Mouse (Mus musculus): Measurements from ENCODE around the gene Cstf3.
A peak's percentile ranks its signal among the peaks of the same experiment; 100 is the strongest.
"Not testable (repeated sequence)": the region's sequence is repeated elsewhere in the genome, so short reads cannot be mapped to it uniquely, and the experiment has no call there.

The Cstf3 gene

GRCm38 (mm10) chr2:104590068-104590828 is at the start of gene Cstf3:
Gene Cstf3 (plus strand): TSS chr2:104590523.
- peak; percentile 99 to 100 for DNase-seq

- not testable (repeated sequence) for DNase-seq
These were observed 33.6 kb upstream of the Cstf3 start for GRCm38 (mm10) chr2:104556711-104557110.

DNA sequence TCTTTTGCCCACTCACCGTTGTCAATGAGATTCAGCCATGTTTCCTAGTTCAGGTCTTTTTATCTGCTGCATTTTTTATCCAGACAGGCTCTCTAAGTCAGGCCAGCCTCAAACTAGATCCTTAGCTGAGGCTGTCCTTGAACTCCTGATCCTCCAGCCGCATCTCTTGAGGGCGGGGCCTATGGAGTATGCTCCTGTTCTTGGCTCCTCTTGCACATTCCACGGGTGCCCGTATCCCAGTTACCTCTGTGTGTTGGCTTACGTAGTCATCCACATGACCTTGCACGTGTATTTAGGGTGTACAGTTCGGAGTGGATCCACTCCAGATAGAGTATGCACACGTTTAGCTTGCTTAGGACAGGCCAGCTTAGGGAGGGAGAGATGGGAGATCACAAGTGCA is 32.6 kb upstream of the Cstf3 start:
- DNase-seq, result no peak

GRCm38 (mm10) chr2:104558326-104558725 is 32.0 kb upstream of the Cstf3 start:
- DNase-seq, result no peak

GRCm38 (mm10) chr2:104558938-104559337 is 31.4 kb upstream of the Cstf3 start:
- DNase-seq, result no peak

DNA sequence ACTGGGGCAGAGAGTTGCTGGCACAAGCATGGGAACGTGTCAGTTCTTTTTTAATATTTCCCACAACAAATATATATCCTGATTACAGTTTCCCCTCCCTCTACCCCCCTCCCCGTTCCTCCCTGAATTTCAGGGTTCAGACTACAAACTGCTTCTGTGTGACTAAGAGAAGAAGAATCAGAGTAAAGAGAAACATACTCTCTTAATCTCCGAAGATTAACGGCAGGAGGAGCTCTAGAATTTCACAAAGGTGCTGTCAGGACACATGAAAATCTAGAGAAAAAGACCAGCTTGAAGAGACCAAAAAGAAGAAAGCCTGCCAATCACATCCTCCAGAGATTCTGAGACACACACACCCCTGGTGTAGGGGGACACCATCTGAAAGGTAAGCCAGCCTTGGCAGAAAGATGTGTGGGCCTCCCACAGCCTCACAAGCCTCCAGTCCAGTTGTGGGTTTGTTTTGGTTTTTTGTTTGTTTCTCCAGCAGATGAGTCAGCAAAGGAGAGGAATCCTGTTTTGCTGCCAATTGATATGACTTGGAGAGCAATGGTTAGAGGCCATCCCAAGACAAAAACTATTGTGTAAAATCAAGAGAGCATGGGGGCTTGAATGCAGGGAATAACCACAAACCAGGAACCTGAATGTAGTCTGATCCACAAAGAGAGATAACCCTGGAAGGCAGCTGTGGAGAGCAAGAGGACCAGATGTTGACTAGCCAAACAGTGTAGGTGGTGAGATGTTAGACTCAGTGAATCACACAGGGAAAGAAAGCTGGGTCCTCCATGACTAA is 30.5 kb upstream of the Cstf3 start:
- DNase-seq, result no peak

- DNase-seq, result no peak
These were observed 28.9 kb upstream of the Cstf3 start for GRCm38 (mm10) chr2:104561386-104561785.

GRCm38 (mm10) chr2:104561986-104562532 is 28.3 kb upstream of the Cstf3 start:
- DNase-seq, result no peak

- DNase-seq, result no peak
These were observed 18.3 kb upstream of the Cstf3 start for GRCm38 (mm10) chr2:104572066-104572465.

DNA sequence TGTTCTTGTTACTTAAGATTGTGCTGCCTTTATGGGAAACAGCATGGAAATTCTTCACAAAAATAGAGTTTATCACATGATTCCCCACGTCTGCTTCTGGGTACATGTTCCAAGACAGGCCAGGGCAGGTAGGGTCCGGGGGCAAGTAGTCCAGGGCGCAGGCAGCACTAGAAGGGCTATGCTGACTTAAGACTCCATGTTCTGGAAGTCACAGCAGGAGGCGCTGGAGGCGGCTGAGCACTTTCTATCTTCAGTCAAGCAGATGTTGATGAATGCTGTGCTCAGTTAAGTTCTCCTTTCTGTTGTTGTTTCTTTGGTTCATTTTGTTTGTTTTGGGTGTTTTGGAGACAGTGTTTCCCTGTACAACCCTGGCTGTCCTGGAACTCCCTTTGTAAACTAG is 14.1 kb upstream of the Cstf3 start:
- DNase-seq, result no peak

DNA sequence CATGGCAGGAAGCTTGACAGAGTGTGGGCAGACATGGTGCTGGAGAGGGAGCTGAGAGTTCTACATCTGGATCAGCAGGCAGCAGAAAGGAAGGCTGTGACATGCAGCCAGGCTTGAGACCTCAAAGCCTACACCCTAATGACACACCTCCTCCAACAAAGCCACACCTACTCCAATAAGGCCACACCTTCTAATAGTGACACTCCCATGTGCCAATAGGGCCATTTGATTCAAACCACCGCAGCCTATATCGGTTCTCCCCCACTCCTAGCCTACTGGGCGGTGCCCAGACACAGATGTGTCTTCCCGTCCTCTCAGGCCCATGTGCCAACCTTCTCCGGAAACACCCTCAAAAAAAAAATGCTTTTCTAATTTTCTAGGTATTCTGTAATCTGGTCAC is 12.3 kb upstream of the Cstf3 start:
- DNase-seq, result no peak

DNA sequence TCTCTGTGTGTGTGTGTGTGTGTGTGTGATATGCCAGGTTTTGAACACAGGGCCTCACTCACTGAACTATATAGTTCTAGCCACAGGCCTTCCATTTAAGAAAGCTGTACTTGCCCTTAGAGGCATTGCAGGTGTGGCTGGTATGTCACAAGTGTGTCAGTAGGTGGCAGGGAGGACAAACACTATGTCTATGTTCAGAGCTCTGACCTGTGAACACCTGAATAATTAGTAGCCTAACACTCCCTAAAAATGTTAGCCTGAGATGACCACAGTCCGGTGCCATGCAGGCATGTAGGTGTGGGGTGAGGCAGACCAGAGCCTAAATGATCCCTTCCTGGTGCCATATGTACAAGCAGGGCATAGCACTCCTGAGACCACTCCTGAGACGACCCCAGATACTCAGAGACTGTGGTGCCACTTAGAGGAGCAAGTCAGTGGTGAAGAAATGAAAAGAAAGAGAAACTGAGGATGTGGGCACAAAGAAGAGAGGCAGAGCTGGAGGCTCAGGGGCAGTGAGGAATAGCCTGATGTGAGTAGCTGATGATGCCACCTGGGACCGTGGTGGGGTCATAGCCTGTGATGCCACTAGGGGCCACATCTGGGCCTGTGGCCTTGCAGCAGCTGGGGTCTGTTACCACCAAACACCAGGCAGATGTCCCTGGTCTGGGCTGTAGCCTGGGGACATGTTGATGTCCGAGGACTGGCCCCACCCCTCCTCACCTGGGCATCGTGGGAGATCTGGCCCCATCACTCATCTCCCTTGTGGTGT is 11.3 kb upstream of the Cstf3 start:
- no peak for DNase-seq

- no peak for DNase-seq
These were observed 10.4 kb upstream of the Cstf3 start for GRCm38 (mm10) chr2:104579784-104580446.

- no peak for DNase-seq
These were observed 8.9 kb upstream of the Cstf3 start for GRCm38 (mm10) chr2:104581281-104581879.

GRCm38 (mm10) chr2:104583032-104583431 is 7.3 kb upstream of the Cstf3 start:
- no peak for DNase-seq

GRCm38 (mm10) chr2:104584226-104584625 is 6.1 kb upstream of the Cstf3 start:
- DNase-seq, result no peak

GRCm38 (mm10) chr2:104585645-104586044 is 4.7 kb upstream of the Cstf3 start:
- no peak for DNase-seq

DNA sequence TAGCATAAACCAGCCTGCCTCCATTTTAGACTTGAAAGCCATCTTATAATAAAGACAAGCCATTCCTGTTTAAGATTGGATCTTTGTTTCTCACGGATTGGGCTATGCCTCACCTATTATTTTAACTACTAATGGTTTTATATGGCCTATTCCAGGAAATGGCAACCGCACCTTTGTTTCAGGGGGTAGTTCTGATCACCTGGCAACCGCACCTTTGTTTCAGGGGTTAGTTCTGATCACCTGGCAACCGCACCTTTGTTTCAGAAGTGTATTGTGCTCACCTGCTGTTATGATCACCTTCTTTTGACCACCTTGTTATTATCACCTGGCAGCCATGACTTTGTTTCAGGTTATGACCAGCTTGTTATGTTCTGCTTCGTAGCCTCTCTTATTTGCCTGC is 1.8 kb upstream of the Cstf3 start:
- DNase-seq, result no peak

GRCm38 (mm10) chr2:104590829-104591117 is 450 bp downstream of the Cstf3 start:
- DNase-seq, result no peak

GRCm38 (mm10) chr2:104591141-104591540 is 818 bp downstream of the Cstf3 start:
- DNase-seq, result no peak

- no peak for DNase-seq
These were observed 4.7 kb downstream of the Cstf3 start for GRCm38 (mm10) chr2:104595063-104595462.

DNA sequence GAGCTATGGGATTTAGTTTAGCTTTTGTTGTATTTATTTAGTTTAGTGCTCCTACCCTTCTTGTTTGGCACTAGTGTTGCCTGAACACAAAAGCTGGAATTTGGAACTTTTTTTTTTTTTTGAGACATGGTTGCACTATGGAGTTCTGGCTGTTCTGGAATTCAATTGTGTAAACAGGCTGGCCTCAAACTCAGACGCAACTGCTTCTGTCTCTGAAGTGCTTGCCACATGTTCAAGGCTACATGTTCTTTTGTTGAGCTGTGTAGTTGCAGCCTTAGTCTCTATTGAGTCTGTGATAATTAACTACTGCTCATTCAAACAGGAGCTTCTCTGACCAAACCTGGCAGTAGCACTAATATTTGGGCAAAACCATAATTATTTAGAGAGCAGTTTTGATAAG is 13.1 kb downstream of the Cstf3 start:
- DNase-seq, result no peak

Data from kidney, postnatal 36 days (tissue).